15 mouse cellular contexts compared by ENCODE assay signal in the genomic region with DNA sequence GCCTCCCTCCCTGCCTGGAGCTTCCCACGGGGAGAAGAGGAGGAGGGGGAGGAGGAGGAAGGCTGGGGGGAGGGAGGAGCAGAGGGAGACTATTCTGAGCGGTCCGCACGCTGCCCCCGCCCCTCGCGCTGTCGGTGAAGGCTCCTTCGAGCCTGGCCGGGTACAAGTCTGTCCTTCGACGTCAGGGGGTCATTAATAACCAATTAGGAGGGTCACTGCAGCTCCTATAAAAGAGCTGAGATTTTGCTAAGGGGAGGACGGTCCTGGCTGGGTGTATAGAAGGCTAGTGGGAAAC. TPM values are rescaled to one million over a fixed set of nuclear protein-coding genes. Genes with fewer than 3 reads are reported as not detected.
DNase-seq lines count a peak whose midpoint lies in the region; ATAC-seq lines count a peak whose summit lies in the region.
"Had no signal": no experiment of that assay in that cellular context is flagged by ENCODE, and none has a peak within 500 bp of the region (broad histone marks: within the 10 kb centered on the region; RNA-seq: fewer than 3 reads in every experiment).

No protein-coding gene starts in this region.

- no peaks in the 10 kb centered on the region for H3K9me3 ChIP-seq in kidney, embryonic 15.5 days (replicated peaks)
- no peaks in the 10 kb centered on the region for H3K9me3 ChIP-seq in forebrain, embryonic 14.5 days (replicated peaks; ENCODE audit: control insufficient read depth, low read length)
- no peaks in the 10 kb centered on the region for H3K9me3 ChIP-seq in neural tube, embryonic 14.5 days (ENCODE audit: control insufficient read depth, low read length)
- H3K9me3 ChIP-seq: heart, embryonic 15.5 days; liver, embryonic 13.5 days; megakaryocyte, embryonic 14.5 days had no signal

- no peak for ATAC-seq in kidney, embryonic 15.5 days (replicated peaks; ENCODE audit: low FRiP score)
- no peak for ATAC-seq in forebrain, embryonic 14.5 days
- 0 out of 2 replicates have a peak, but pooled peaks have one; percentile 7 for ATAC-seq in neural tube, embryonic 14.5 days (ENCODE audit: low read depth)

- H3K36me3 ChIP-seq in kidney, embryonic 15.5 days: no peaks in the 10 kb centered on the region
- no peaks in the 10 kb centered on the region for H3K36me3 ChIP-seq in forebrain, embryonic 14.5 days (ENCODE audit: control insufficient read depth, insufficient read depth, low read length)
- no peaks in the 10 kb centered on the region for H3K36me3 ChIP-seq in neural tube, embryonic 14.5 days (ENCODE audit: control insufficient read depth, insufficient read depth, low read length)
- H3K36me3 ChIP-seq: heart, embryonic 15.5 days; liver, embryonic 13.5 days had no signal

- no peak for DNase-seq in kidney, postnatal 25 days
- DNase-seq in forebrain, embryonic 14.5 days (ENCODE audit: low spot score): no peak
- peak; percentile 55 for DNase-seq in mesoderm, embryonic 11.5 days (ENCODE audit: low read depth, low spot score)
- no peak for DNase-seq in cerebellum, postnatal 14 days
- no peak for DNase-seq in left cerebral cortex, adult 9 months (ENCODE audit: low spot score in 2 of 2)
- DNase-seq in gastrocnemius, postnatal 10 days: no peak
- DNase-seq: kidney, adult 18-20 months; liver, embryonic 13.5 days; thymus, postnatal 25 days had no signal

- peaks cover 100% of the 10 kb centered on the region for H3K27me3 ChIP-seq in kidney, embryonic 15.5 days
- H3K27me3 ChIP-seq in forebrain, embryonic 14.5 days (replicated peaks; ENCODE audit: control insufficient read depth, insufficient read depth, low read length): peaks cover 95% of the 10 kb centered on the region
- H3K27me3 ChIP-seq in neural tube, embryonic 14.5 days (ENCODE audit: control insufficient read depth, insufficient read depth, low read length): peaks cover 58% of the 10 kb centered on the region

- H3K4me1 ChIP-seq in kidney, embryonic 15.5 days: peaks cover 58% of the 10 kb centered on the region
- H3K4me1 ChIP-seq in forebrain, embryonic 14.5 days (ENCODE audit: control insufficient read depth, insufficient read depth, low read length): peaks cover 35% of the 10 kb centered on the region
- H3K4me1 ChIP-seq in neural tube, embryonic 14.5 days (ENCODE audit: control insufficient read depth, insufficient read depth, low read length): peaks cover 14% of the 10 kb centered on the region; the same call in 1 of the 2 replicates

- under 1% methylated on average over 12 of the region's 13 CpGs for WGBS in kidney, embryonic 15.5 days
- 0% methylated on average over 12 of the region's 13 CpGs for WGBS in forebrain, embryonic 14.5 days
- 1% methylated on average over 12 of the region's 13 CpGs for WGBS in neural tube, embryonic 14.5 days

- no peak overlapping the region for H3K4me2 ChIP-seq in kidney, embryonic 15.5 days
- H3K4me2 ChIP-seq in forebrain, embryonic 14.5 days (ENCODE audit: low read length): peak overlapping the region; percentile 32
- 0 out of 2 replicates have a peak overlapping the region, but pooled peaks have one; percentile 33 for H3K4me2 ChIP-seq in neural tube, embryonic 14.5 days (ENCODE audit: low read depth, low read length)
- H3K4me2 ChIP-seq: heart, embryonic 15.5 days; liver, embryonic 13.5 days had no signal

- peak overlapping the region; percentile 7; the same call in 1 of the 2 replicates for H3K4me3 ChIP-seq in kidney, embryonic 15.5 days (replicated peaks)
- peak overlapping the region; percentile 21 for H3K4me3 ChIP-seq in forebrain, embryonic 14.5 days (ENCODE audit: low read depth, low read length)
- no peak overlapping the region for H3K4me3 ChIP-seq in neural tube, embryonic 14.5 days (ENCODE audit: low read depth, low read length)
- H3K4me3 ChIP-seq: heart, embryonic 15.5 days; liver, embryonic 13.5 days; megakaryocyte, embryonic 14.5 days had no signal

- H3K9ac ChIP-seq in kidney, embryonic 15.5 days: no peak overlapping the region
- H3K9ac ChIP-seq in forebrain, embryonic 14.5 days (ENCODE audit: low read length): no peak overlapping the region
- no peak overlapping the region for H3K9ac ChIP-seq in neural tube, embryonic 14.5 days (replicated peaks; ENCODE audit: low read depth, low read length)
- H3K9ac ChIP-seq: heart, embryonic 15.5 days; liver, embryonic 13.5 days had no signal

- H3K27ac ChIP-seq in kidney, embryonic 15.5 days: no peak overlapping the region
- H3K27ac ChIP-seq in forebrain, embryonic 14.5 days (ENCODE audit: low read depth, low read length): no peak overlapping the region
- no peak overlapping the region for H3K27ac ChIP-seq in neural tube, embryonic 14.5 days (ENCODE audit: low read depth, low read length)
- H3K27ac ChIP-seq: heart, embryonic 15.5 days; liver, embryonic 13.5 days had no signal

RNA-seq across cellular contexts. Expression of a gene that starts 0.4 kb away (rescaled TPM):
- polyA plus RNA-seq in kidney, embryonic 15.5 days (2015; fragmentation: Nextera tagmentation; extraction: Ambion mirVana): not detected in 2 replicates
- polyA plus RNA-seq in forebrain, embryonic 14.5 days (2014; fragmentation: Nextera tagmentation; extraction: Ambion mirVana): 0.83 and 1.3 TPM in 2 replicates
- polyA plus RNA-seq in neural tube, embryonic 14.5 days (2014; fragmentation: Nextera tagmentation; extraction: Ambion mirVana): 1.1 and 16.6 TPM in 2 replicates
- total RNA-seq in gastrocnemius, postnatal 10 days (2021): not detected
- total RNA-seq: adrenal gland, adult 18-20 months; gastrocnemius, adult 18-20 months had no signal
- polyA plus RNA-seq: heart, embryonic 15.5 days; liver, embryonic 13.5 days had no signal

RNA-seq across cellular contexts. Expression of a gene that starts 31.1 kb away (rescaled TPM):
- 75.7 and 77.7 TPM in 2 replicates for polyA plus RNA-seq in kidney, embryonic 15.5 days (2015; fragmentation: Nextera tagmentation; extraction: Ambion mirVana)
- 32.0 and 33.4 TPM in 2 replicates for polyA plus RNA-seq in forebrain, embryonic 14.5 days (2014; fragmentation: Nextera tagmentation; extraction: Ambion mirVana)
- polyA plus RNA-seq in neural tube, embryonic 14.5 days (2014; fragmentation: Nextera tagmentation; extraction: Ambion mirVana): 30.4 and 35.9 TPM in 2 replicates
- 10 to 100 TPM; 12.9 to 13.9 TPM for total RNA-seq in gastrocnemius, postnatal 10 days (2021)

RNA-seq across cellular contexts. Expression of a gene that starts 48.8 kb away (rescaled TPM):
- polyA plus RNA-seq in kidney, embryonic 15.5 days (2015; fragmentation: Nextera tagmentation; extraction: Ambion mirVana): 43.9 and 46.2 TPM in 2 replicates
- polyA plus RNA-seq in forebrain, embryonic 14.5 days (2014; fragmentation: Nextera tagmentation; extraction: Ambion mirVana): 19.6 and 22.9 TPM in 2 replicates
- polyA plus RNA-seq in neural tube, embryonic 14.5 days (2014; fragmentation: Nextera tagmentation; extraction: Ambion mirVana): 14.5 and 20.4 TPM in 2 replicates
- total RNA-seq in gastrocnemius, postnatal 10 days (2021): 10 to 100 TPM; 39.2 to 51.8 TPM
